Mouse (Mus musculus): ENCODE measurements at regions not wholly inside any gene's neighbourhood (a gene's known extent, or its start where the extent isn't known, plus 50 kb on each side); places are given as distances from the start of the nearest gene placed in this dataset.

GRCm38 (mm10) chr10:83964838-83965237 is 242.2 kb downstream of the 1500009L16Rik start:
- TF ChIP-seq CTCF (IDR thresholded peaks at IDR 0.05; ENCODE audit: borderline replicate concordance, extremely low read depth, insufficient read depth, insufficient read length) (no peak), POLR2A (IDR thresholded peaks at IDR 0.05; ENCODE audit: borderline replicate concordance, extremely low read depth, insufficient read depth, insufficient read length, poor library complexity, severe bottlenecking) (no peak)

Data from brain, embryonic 14.5 days (tissue).